Mouse (Mus musculus): ENCODE results near the gene Cfap77.

The Cfap77 gene

DNA sequence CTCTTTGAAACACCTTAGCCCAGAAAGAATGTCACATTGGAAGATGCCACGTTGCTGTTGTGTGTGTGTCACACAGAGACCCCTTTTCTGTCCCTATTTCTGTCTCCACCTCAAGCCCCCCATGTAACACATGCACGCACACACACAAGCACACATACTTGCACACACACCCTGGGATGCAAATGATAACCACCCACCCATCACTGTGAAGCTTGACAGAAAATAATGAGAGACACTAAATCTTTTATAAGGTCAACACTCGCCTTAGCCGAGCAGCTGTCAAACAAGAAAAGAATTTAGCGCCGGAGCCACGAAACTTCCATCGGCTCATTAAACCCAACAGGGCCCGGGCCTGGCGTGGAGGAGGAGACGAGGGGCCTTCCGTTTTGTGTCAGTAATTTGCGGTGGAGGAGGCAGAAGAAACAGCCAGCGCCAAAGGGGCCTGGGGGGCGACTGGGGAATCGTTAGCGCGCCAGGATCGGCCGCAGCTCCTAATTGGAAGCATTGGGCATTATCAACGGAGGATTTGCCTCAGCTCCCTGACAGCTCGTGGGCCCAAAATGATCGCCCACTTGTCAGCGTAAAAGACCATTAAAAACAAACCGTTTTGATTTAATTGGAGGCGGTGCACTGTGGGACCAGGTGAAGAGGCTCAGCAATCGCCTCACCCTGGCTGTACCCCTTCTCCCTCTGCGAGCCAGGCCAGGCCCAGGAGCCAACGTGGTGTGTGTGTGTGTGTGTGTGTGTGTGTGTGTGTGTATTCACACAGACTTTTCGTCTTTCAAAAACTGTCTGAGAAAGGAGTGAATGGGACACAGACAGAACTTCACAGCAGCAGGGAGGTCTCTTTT is 111.0 kb downstream of the Cfap77 start:
- DNase-seq (ENCODE audit: low read depth, low spot score): no peak

DNA sequence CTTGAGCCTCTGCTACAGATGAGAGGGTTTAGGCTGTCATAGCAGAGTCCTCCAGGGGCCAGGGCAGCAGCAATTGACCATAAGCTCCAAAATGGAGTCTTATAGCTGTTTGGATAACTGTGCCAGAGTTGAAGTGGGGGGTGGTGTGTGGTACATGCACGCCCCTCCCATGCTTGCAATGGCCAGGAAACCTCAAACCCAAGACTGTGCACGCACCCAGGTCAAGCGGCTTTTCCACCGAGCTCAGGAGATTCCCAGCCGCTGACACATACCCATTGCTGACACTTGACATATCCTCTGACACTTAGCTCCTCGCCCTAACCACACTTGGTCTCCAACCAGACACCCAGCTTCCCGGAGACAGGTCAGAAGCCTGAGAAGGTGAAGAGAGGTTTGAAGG is 115.9 kb downstream of the Cfap77 start:
- no peak for DNase-seq (ENCODE audit: low read depth, low spot score)

DNA sequence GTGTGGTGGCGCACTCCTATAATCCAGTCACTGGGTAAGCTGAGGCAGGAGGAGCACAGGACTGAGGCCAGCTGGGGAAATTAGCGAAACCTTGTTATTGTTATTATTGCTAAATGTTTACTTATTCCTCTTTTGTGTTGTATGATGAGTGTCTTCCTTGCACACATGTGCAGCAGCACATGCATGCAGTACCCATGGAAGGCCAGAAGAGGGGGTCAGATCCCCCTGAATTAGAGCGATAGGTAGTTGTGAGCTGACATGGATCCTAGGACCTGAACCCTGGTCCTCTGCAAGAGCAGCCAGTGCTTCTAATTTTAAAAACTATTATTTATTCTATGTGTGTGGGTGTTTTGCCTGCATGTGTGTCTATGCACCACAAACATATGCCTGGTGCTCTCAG is 124.3 kb downstream of the Cfap77 start:
- DNase-seq (ENCODE audit: low read depth, low spot score): no peak

DNA sequence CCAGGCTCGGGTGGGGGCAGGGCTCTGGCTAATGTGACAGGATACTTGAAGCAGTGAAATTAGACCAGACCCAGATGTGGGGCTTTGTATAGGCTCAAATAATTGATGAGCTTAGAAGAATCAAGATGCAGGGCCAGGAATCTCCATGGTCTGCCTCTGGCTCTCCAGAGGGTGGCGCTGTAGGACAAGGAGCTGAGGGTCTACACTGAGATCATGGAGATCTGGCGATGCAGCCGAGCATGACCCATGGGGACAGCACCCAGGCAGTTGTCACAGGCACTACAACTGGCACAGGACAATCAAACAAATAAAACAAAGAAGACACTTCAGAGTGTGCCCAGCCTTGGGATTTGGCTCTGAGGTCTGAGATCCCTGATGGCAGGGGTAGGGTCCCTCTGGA is 131.0 kb downstream of the Cfap77 start:
- DNase-seq (ENCODE audit: low read depth, low spot score): peak; percentile 34

DNA sequence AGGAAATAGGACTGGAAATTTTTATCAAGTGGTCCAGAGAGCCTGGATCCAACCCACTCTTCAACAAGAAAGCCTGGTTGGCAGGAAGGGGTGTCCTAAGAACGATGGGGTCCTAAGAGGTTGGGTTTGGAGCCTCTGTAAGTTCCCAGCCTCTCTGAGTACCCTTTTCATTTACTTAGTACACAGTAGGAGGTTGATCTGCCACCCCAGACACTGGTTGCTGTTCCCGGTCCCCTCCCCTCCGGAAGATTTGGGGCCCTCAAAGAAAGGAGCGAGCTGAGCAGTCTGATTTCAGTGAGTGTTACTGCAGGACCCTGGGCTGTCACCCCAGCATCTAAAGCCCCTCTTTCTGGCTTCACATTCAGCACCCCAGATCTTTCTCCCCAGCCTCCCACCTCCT is 135.9 kb downstream of the Cfap77 start:
- DNase-seq (ENCODE audit: low read depth, low spot score): no peak

DNA sequence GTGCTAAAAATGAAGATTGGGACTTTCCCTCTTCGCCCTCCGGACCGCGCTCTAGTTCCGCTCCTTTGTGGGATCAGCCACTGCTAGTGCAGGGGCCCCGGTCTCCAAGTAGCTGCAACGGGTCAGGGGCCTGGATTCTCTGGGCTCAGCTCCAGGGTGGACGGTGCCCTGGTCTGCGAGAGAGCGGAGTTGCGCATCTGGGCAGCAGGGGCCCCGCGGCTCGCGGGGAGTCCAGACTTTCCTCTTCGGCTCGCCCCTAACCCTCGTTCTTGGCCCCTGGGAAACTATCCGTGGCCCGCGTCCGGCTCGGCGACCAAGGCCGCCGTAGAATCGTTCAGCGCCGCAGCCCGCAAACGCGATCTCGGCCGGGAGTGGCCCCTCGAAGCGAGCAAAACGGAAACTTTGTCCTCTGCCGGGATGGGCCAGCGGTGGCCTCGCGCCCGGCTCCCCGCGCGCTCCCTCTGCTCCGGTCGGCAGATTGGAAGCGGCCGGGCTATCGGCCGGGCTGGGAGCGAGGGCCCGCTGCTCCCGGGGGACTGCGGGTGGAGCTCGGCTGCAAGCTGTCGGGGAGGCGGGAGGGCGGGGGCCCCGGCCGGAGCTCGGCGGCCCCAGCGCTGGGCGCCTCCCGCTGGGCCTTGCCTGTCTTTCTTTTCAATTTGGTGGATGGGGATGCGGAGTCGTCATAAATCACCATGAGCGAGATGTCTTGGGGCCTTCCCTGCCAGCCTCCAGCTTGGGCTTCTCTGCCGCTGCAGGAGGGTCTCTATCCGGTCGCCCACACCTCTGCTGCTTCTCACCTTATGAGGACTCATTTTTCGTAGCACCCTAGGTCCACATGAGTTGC is 137.1 kb downstream of the Cfap77 start:
- no peak for DNase-seq (ENCODE audit: low read depth, low spot score)

DNA sequence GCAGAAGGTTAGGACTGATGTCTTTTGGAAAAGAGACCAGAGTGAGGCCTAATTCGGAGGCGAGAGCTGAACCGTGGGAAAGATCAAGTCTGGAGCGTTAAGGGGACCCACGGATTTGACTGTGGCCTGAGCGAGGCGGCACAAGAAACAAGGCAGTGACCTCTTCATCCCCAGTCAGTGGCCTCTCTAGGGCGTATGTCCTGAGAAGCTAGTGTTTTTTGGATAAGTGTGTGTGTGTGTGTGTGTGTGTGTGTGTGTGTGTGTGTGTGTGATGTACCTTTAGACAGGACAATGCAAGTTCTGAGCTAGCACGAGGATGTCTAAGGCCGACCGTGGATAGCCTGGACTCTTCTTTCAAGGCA is 137.7 kb downstream of the Cfap77 start:
- no peak for DNase-seq (ENCODE audit: low read depth, low spot score)

DNA sequence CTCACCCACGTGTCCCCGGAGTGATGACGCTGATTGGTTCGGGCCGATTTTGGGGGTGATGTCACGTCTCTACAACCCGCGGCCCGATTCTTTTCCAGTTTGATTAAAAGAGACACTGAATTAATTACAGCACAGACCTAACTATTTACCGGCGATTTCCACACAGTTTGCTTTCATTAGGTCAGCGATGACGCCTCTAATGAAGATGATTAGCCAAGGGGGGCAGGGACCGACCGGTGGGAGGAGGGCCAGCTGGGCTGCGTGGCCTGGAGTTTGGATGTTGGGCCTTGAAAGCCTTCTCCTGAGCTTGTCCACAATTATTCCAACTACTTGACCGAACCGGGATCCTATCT is 138.4 kb downstream of the Cfap77 start, which contains the start of gene Barhl1:
Gene Barhl1, minus strand, starts transcription at position 156 of the 353 bp plus-strand sequence.
- no peak for DNase-seq (ENCODE audit: low read depth, low spot score)

DNA sequence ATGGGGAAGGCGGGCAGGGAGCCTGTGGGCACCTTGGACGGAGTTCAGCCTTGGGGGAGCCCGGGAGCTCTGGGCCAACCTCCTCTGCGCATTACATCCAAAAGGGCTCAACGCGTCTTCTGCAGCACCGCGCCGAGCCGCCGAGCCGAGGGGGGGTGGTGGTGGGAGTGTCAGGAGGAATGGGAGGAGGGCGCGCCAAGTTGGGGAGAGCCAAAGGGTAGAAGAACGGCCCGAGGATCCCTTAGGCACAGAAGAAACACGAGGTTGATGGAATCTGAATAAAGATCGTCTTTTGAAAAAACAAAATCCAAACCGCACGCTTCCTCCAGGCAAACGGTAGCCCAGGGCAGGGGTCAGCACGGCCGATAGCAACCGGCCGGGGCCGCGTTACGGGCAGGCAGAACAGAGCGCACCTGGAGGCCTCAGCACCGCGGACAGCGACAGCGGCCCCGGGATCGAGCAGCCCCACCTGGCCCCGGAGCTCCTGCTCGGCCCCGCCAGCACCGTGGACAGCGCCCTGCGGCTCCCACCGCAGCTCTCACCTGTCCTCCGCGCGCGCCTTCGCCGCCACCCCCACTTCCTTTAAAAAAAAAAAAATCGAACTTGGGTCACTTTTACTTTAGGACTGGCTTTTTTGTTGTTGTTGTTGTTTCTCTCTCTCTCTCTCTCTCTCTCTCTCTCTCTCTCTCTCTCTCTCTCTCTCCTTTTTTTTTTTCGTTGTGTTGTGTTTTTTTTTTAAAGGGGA is 138.9 kb downstream of the Cfap77 start:
- DNase-seq (ENCODE audit: low read depth, low spot score): peak; percentile 12

DNA sequence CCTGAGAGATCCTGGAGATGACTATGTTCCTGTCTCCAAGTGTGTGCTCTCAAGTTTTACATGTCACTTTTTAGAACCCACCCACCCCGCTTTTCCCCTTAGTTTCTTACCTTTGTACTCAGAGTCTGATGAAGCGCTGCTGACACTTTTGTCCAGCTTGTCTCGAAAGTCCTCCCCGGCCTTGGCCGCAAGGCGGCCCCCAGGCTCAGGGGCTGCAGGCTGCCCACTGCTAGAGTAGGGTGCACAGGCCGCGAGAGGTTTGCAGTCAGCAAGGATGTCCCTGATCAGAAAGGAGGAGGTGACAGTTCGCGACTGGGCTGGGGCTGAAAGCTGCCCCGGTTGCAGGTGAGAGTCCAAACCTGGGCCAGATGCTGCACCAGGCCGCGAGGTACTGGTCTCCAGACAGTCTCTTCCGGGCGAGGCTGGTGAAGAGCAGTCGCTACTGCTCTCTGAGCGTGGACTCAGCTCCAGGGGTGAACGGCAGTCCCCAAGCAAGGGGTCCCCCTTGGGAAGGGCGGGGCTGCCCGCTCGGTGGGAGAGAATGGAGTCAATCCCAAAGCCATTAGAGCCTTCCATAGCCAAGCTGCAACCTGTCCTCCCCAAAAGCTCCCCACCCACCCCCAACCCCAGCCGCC is 139.6 kb downstream of the Cfap77 start:
- DNase-seq (ENCODE audit: low read depth, low spot score): no peak

DNA sequence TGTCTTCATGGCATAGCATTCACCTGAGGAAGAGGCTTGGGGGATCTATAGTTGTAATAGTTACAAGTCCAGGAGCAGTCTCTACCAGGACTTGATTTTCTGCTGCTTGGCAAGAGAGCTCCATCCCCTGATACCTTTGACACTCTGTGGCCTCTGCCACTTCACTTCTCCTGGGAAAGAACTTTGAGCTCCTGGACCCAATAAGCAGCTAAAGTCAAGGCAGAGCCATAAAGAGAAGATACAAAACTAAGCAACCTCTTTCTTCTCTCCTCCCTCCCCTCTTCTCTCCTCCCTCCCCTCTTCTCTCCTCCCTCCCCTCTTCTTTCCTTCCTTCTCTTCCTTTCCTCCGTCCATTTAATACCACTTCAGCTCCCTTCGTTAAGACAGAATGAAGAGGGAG is 140.7 kb downstream of the Cfap77 start:
- DNase-seq (ENCODE audit: low read depth, low spot score): no peak

DNA sequence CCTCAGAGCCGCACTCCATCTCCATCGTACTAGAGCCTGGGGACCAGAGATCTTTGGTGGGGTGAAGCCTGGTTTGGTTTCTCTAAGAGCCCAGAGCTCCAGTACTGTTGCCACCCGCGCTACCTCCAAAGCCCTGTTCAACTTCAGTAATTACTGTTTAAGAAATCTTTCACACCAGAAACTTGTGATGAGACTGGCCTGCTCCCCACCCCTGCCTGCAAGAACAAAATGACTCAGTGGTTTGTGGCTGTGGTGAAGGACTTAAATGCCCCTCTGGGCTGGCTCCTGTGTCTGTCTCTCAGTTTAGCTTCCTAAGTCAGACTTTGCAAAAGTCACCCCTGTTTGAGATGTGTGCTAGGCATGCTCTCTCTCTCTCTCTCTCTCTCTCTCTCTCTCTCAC is 141.9 kb downstream of the Cfap77 start:
- no peak for DNase-seq (ENCODE audit: low read depth, low spot score)

DNA sequence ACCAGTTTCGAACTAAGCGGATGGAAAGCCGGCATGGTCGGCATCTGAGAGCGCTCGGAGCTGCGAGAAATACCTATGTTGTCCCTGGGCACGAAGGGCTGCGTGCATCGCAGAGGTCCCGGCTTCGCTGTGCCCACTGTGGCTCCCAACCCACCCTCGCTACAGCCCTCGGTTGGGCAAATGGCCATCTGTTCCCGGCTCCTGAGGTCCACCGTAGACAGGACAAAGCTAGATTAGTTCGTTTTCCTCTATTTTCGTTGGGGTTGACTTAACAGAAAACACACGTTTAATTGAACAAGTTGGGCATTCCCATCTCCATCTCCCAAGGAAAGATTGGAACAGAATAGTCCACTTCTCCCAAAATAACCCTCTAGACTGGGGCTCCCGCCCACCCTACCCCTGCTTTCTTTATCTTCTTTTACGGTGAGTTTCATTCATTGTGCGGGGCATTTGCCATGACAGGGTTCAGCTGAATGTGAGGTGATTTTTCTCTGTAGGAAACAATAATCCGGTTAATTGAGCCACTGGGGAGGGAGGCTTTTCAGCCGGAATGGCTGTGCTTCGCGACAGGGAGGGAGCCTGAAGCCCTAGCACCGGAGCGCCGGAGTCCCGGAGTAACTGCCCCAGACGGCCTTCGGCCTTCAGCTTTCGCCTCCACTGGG is 142.7 kb downstream of the Cfap77 start:
- DNase-seq (ENCODE audit: low read depth, low spot score): no peak

DNA sequence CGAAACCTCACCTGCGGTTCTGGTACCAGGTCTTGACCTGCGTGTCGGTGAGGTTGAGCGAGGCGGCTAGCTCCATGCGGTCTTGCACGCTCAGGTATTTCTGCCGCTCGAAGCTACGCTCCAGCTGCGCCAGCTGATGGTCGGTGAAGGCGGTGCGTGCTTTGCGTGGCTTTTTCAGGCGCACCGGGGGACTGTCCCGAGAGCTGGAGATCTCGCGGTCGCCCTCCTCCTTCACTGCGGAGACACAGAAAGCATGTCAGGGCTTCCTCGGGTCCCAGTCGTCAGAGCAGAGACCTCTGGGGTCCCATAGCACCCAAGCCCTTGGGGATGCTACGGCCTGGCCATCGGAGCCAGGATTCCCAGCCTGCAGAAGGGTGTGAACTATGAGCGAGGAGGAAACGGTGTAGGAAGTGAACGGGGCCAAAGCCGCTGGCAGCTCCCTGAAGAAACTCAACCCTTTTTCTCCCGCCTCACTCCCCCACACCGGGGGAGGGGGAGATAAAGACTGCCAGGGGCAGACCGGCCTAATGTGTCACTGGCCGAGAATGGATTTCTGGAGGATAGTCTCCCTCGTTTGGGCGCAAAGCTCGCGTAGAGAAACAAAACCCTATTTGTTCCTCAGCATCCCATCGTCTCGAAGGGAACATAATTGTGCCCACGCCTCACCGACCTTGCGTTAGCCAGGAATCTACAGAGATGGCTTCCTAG is 143.4 kb downstream of the Cfap77 start:
- no peak for DNase-seq (ENCODE audit: low read depth, low spot score)

DNA sequence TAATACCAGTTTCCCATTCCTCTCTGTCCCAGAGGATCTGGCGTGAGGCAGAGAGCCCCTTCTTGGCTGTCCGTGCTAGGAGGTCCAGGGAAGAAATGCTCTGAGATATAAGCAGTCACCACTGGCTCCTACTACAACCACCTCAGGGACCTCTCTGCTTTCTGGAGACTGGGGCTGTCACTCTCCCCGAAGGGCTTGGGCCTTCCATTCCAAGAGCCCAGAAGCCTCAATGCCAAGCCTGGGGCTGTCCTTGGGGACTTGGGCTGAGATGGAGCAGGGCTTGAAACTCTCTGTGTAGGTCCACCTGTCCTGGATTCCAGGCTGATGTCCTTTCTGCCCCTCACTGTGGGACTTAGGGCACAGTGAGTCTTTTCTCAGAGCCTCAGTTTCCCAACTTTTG is 144.0 kb downstream of the Cfap77 start:
- DNase-seq (ENCODE audit: low read depth, low spot score): no peak

DNA sequence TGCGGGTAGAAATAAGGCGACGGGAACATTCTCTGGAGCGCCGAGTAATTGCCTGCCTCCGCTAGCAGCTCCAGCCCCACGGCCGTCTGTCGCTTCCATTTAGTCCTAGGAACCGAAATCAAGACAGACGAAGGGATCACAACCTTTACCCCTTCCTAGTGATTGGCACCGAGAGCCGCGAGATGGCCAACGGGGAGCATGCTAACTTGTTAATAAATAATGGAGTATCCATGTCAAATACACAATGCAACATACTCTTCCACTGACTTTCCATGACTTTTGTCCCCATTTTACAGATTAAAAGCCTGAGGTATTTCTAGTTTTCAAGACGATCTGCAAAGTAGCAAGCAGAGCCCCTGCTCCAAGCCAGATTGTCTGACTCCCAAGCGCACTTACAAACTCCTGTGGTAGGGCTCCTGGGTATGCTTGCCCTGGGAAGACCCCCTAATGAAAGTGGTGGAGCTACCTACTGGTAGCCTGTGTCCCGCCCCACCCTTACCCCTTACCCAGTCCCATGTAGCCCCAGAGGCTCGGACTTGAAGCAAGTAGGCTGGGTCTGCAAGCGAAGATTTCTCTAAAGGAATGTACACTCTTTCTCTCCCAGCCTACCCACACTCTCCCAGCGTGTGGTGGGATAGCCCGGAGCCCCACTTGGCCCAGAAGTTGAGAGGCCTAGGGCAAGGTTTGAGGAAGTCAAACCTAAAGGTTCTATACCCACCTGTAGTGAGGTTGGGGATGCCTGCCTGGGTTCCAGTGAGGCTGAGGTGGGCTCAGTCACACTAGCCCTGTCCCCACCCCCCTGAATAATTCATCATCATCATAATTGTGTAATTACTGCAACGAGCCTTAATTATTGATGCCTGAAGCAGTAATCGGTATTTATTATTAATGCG is 144.8 kb downstream of the Cfap77 start:
- no peak for DNase-seq (ENCODE audit: low read depth, low spot score)

DNA sequence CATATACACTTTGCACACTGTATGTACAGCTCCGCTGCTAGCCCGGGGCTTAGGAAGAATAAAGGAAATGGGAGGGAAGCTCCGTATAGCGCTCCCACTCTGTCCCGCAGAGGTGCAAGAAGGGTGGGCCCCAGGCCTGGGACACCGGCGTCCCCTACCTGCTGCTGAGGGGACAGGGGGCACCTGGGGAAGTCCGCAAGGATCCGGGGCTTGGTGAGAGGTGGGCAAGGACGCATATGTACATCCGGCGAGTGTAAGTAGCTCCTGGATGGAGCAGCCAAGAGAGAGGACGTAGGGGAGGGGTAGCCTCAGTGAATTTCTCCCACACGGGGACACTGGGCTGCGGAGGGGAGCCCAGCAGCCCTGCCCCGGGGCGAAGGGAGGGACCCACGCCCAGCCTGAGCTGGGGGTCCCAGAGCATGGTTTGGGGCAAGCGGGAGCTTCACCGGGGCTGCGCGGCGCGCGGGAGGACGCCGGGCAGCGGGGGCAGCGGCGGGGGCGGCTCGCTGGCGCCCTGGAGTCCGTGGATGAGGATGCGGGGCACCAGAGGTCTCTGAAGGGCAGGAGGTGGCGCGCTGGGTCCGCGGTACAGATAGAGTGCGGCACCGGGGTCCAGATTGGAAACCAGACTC is 145.6 kb downstream of the Cfap77 start:
- no peak for DNase-seq (ENCODE audit: low read depth, low spot score)

DNA sequence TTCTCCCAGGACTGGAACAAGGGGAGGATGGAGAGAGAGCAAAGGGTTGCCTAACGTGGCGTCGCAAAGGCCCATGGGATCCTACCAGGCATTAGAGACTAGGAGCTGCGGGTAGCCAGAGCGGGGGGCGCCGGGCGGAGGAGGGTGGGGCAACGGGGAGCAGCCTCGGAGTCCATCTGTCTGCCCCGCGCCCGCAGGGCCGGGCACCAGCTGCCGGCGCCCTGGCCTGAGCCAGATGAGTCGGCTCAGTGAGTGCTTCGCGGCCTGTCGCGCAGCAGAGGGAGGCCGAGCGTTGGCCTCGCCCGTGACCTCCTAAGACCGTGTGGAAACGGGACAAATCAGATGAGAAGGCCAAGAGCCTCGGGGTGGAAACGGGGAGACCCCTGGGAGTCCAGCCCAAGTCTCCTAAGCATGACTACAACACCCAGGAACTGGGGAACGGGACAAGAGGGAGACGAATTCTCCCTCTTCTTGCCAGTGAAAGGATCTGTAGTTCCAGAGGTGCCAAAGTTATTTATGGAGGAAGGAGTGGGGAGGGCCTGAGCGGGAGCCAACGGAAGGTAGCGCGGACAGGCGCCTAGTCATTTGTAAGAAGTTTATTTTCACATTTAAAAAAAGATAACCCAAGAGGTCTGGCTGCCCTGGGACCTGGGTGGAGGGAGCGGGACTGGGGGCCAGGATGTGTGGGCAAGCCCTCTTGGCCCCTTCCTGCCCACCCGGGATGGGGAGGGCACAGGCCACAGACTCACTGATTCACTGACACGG is 146.3 kb downstream of the Cfap77 start:
- peak; percentile 10 for DNase-seq (ENCODE audit: low read depth, low spot score)

Measured in skeletal muscle tissue, adult 2 months (tissue).